Mouse (Mus musculus): ENCODE data around the gene Mcrip2. TPM values are rescaled to one million over a fixed set of nuclear protein-coding genes. Genes with fewer than 3 reads are reported as not detected.
"Not testable (repeated sequence)": the region's sequence is repeated elsewhere in the genome, so short reads cannot be mapped to it uniquely, and the experiment has no call there.

Mcrip2 gene
- polyA plus RNA-seq, 1 experiment from 2014 or later: 14.4 TPM

DNA sequence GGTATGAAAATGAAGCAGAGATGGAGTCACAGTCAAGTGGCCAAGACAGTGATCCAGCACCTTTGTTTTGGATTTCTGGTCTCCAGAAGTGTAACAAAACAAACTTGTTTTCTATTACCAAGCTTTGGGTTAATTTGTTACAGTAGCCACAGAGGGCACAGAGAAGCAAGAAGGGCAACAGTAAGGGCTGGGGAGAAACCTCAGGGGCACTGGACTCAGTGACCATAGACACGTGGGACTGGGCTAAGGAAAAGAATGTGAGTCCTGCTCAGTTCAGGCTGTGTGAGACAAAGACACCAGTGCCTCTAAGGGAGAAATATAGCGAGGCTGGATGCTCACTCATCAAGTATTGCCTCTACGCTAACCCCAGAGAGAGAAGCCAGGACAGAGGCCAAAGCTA is 4.1 kb upstream of the Mcrip2 start:
- Histone ChIP-seq H3K27me3 (no peaks in the 10 kb centered on the region), H3K4me3 (no peak overlapping the region), H3K4me1 (peaks cover 37% of the 10 kb centered on the region), H3K36me3 (peaks cover 1% of the 10 kb centered on the region; the same call in 1 of the 2 replicates), H3K4me2 (replicated peaks) (no peak overlapping the region), H3K9me3 (no peaks in the 10 kb centered on the region), H3K27ac (replicated peaks) (no peak overlapping the region), H3K9ac (replicated peaks) (no peak overlapping the region)
- WGBS: 83% methylated on average over 3 of the region's 3 CpGs
- no peak for ATAC-seq (replicated peaks)

DNA sequence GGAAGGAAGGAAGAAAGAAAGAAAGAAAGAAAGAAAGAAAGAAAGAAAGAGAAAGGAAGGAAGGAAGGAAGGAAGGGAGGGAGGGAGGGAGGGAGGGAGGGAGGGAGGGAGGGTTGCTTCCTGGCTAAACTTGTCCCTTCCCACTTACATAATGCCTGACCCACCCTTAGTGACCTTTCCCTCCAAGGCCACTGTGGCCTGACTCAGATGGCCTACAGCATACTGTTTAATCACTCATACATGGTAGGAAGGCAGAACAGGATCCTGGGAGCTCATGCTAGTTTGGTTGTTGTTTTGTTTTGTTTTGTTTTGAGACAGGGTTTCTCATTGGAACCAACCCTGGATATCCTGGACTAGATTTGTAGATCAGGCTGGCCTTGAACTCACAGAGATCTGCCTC is 3.0 kb upstream of the Mcrip2 start:
- H3K4me2 ChIP-seq (replicated peaks); H3K27me3 ChIP-seq; ATAC-seq (replicated peaks); H3K4me3 ChIP-seq; H3K36me3 ChIP-seq; H3K27ac ChIP-seq (replicated peaks); H3K9ac ChIP-seq (replicated peaks); H3K9me3 ChIP-seq: not testable (repeated sequence)
- peaks cover 34% of the 10 kb centered on the region for H3K4me1 ChIP-seq

DNA sequence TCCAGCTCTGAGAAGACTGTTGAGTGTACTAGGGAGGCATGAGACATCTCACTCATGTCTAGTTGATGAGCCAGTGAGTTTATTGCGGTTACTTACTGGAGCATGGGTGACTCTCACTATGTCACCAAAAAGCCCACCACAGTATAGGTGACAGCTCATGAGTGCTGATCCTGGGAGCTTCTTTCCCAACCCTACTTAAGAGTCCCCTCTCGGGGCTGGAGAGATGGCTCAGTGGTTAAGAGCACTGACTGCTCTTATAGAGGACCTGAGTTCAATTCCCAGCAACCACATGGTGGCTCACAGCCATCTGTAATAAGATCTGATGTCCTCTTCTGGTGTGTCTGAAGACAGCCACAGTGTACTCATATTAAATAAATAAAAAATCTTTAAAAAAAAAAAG is 1.4 kb upstream of the Mcrip2 start:
- 93% methylated on average over 2 of the region's 2 CpGs for WGBS
- Histone ChIP-seq H3K4me1 (peaks cover 25% of the 10 kb centered on the region), H3K9me3 (no peaks in the 10 kb centered on the region), H3K4me3 (no peak overlapping the region), H3K4me2 (replicated peaks) (no peak overlapping the region), H3K27ac (replicated peaks) (no peak overlapping the region), H3K36me3 (no peaks in the 10 kb centered on the region), H3K9ac (replicated peaks) (no peak overlapping the region), H3K27me3 (no peaks in the 10 kb centered on the region)
- ATAC-seq (replicated peaks): no peak

DNA sequence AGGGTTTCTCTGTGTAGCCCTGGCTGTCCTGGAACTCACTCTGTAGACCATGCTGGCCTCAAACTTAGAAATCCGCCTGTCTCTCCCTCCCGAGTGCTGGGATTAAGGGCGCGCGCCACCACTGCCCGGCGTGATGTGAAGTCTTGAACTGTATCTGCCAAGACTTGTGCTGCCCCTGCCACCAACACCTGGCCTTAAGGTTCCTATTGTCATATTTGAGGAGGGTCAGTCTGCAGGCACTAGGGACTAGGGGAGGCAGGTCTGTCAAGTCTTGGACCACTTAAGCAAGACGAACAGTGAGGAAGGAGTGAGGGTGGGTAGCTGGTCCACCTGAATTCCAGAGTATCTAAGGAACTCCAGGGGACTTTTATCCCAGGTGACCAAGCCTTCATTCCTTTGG is 934 bp upstream of the Mcrip2 start:
- Histone ChIP-seq H3K36me3 (no peaks in the 10 kb centered on the region), H3K4me2 (replicated peaks) (no peak overlapping the region), H3K27ac (replicated peaks) (no peak overlapping the region), H3K4me3 (no peak overlapping the region), H3K27me3 (no peaks in the 10 kb centered on the region), H3K9ac (replicated peaks) (no peak overlapping the region), H3K4me1 (peaks cover 23% of the 10 kb centered on the region), H3K9me3 (no peaks in the 10 kb centered on the region)
- 86% methylated on average over 8 of the region's 8 CpGs for WGBS
- no peak for ATAC-seq (replicated peaks)

DNA sequence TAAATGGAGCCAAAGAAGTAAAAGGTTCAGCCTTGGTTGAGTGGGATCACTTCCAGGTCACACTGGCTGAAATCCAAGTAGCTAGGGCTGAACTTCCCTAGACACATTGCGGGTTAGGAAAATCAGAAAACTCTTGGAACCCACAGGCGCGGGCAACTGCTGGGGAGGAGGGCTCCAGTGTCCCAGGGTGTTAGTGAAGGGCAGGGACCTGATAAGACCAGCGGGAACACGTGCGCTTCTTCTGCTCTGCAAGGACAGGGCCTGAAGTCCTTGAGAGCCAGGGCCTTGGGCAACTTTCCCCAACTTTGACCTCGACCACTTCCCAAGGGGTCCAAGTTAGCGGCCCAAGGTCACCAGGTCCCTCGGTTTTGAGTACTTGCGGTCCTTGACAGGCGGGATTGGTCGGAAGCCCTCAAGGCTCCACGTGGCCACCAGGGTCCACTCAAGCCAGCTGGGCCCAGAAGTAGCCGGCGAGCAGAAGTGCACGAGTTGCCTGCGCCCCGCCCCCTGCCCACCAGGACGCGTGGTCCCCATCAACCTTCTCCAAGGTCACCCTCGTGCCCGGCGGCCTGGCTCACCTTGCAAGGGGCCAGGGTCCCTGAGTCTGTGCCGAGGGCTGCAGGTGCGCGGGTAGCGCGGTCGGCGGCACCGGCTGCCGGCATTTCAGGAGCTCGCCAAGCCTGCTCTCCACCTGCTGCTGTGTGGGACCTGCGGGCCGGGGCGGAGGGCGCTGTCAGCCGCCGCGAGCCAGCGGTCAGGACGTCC is 546 bp downstream of the Mcrip2 start:
- Histone ChIP-seq H3K4me1 (peaks cover 15% of the 10 kb centered on the region), H3K27ac (replicated peaks) (0 out of 2 replicates have a peak overlapping the region, but pooled peaks have one; percentile 23), H3K36me3 (no peaks in the 10 kb centered on the region), H3K4me2 (replicated peaks) (peak overlapping the region; percentile 100), H3K4me3 (peak overlapping the region; percentile 67), H3K9me3 (no peaks in the 10 kb centered on the region), H3K27me3 (no peaks in the 10 kb centered on the region), H3K9ac (replicated peaks) (peak overlapping the region; percentile 75)
- under 1% methylated on average over 40 of the region's 42 CpGs for WGBS
- ATAC-seq (replicated peaks): no peak; the same call in none of the 2 replicates

DNA sequence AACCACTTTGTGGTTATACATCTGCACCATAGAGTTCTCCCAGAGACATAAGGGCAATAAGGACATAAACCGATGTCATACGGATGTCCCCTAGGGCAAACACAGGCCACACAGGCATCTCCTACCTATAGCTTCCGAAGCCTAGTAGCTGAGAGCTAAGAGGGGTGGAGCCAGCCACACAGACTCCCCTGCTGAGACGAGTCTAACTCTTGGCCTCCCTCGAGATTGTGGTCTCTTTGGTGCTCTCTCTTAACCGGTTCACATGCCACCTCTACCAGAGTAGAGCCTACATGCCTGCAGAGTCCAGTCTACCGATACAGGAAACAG is 1.1 kb downstream of the Mcrip2 start:
- no peaks in the 10 kb centered on the region for H3K27me3 ChIP-seq
- H3K9me3 ChIP-seq: no peaks in the 10 kb centered on the region
- peak overlapping the region; percentile 67 for H3K4me3 ChIP-seq
- H3K4me2 ChIP-seq (replicated peaks): peak overlapping the region; percentile 100
- H3K27ac ChIP-seq (replicated peaks): no peak overlapping the region
- no peaks in the 10 kb centered on the region for H3K36me3 ChIP-seq
- no peak for ATAC-seq (replicated peaks)
- peak overlapping the region; percentile 75 for H3K9ac ChIP-seq (replicated peaks)
- 8% methylated on average over 7 of the region's 7 CpGs for WGBS
- peaks cover 15% of the 10 kb centered on the region for H3K4me1 ChIP-seq

DNA sequence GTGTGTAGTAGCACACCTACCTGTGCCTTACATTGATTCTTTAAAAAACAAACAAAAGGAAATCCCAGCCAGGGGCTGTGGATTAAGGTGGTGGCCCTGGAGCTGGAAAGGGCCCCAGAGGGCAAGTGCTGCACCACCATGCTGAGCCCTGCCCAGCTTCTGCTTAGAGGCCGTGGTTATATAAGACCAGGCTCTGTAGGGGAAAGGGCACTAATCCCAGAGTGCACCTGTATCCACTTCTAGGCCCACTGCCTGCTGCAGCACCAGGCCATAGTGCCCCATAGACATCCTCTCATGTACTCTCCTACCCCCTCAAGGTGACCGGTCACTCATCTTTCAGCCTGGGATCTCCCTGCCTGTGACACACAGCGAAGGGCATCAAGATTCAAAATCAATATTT is 2.4 kb downstream of the Mcrip2 start:
- no peaks in the 10 kb centered on the region for H3K9me3 ChIP-seq
- H3K27me3 ChIP-seq: no peaks in the 10 kb centered on the region
- H3K27ac ChIP-seq (replicated peaks): no peak overlapping the region
- no peak overlapping the region for H3K4me3 ChIP-seq
- no peak overlapping the region for H3K4me2 ChIP-seq (replicated peaks)
- peaks cover 23% of the 10 kb centered on the region for H3K4me1 ChIP-seq
- 90% methylated on average over 3 of the region's 3 CpGs for WGBS
- ATAC-seq (replicated peaks): no peak
- no peak overlapping the region for H3K9ac ChIP-seq (replicated peaks)
- no peaks in the 10 kb centered on the region for H3K36me3 ChIP-seq

DNA sequence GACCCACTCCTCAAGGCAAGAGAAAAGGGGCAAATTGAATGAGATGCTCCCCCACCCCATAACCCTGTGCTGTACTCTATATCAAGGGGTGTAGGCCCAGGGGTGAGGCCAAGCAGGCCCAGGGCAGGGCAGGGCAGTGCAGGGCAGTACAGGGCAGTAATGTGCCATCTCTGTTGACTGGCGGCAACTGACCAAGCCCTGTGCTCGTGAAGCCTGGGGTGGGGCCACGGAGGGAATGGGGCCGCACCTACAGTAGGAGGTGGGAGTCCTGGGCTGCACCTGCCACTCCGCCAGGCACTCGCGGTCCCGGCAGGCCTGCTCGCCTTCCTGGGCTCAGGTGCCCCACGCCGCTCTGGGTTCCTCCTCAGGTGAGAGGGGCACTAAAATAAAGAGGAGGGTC is 3.3 kb downstream of the Mcrip2 start:
- Histone ChIP-seq H3K27ac (replicated peaks) (no peak overlapping the region), H3K4me2 (replicated peaks) (no peak overlapping the region), H3K27me3 (no peaks in the 10 kb centered on the region), H3K4me1 (peaks cover 31% of the 10 kb centered on the region), H3K36me3 (no peaks in the 10 kb centered on the region), H3K4me3 (no peak overlapping the region), H3K9ac (replicated peaks) (no peak overlapping the region), H3K9me3 (no peaks in the 10 kb centered on the region)
- ATAC-seq (replicated peaks): no peak
- WGBS: 93% methylated on average over 11 of the region's 11 CpGs

DNA sequence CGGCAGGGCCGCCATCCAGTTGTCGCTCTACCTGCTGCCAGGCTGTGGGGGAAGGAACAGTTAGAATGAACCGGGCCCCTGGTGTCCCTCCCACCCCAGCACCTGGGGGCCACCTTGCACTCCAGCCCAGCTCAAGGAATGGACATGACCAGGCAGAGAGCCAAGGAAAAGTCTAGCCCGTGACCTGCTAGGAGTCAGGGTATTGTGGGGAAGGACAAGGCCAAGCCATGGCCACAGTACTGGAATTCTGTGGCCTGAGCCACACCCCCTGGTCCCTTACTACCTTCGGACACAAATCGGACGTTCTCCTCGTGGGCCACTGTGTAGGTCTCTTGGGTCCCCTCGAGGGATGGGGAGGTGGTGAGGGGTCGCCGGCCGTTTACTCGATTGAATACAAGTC is 4.3 kb downstream of the Mcrip2 start:
- 91% methylated on average over 14 of the region's 14 CpGs for WGBS

DNA sequence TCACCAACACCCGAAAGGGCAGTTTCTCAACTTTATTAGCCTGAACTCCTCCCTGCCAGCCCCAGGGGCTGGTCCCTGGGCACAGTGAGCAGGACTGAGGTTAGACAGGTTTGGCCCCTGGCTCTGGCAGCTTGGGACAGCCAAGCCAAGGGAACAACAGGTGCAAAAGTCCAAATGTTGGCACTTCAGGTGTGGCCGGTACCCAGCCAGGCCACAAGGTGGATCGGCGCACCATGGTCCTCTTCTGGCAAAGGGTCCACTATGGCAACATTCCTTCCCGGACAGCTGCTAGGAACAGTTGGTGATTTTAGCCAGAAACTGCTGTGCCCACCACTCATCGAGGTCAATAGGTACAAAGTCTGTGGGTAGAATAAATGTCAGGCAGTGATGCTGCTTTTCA is 4.9 kb downstream of the Mcrip2 start:
- no peaks in the 10 kb centered on the region for H3K9me3 ChIP-seq
- H3K27ac ChIP-seq (replicated peaks): no peak overlapping the region
- H3K4me3 ChIP-seq: no peak overlapping the region
- no peak for ATAC-seq (replicated peaks)
- H3K27me3 ChIP-seq: no peaks in the 10 kb centered on the region
- peaks cover 35% of the 10 kb centered on the region for H3K4me1 ChIP-seq
- H3K36me3 ChIP-seq: no peaks in the 10 kb centered on the region
- WGBS: 87% methylated on average over 6 of the region's 6 CpGs
- no peak overlapping the region for H3K4me2 ChIP-seq (replicated peaks)
- H3K9ac ChIP-seq (replicated peaks): no peak overlapping the region

More for the DNA sequence above, 4.3 kb downstream of the Mcrip2 start:
- no peak overlapping the region for H3K27ac ChIP-seq (replicated peaks)
- peaks cover 40% of the 10 kb centered on the region for H3K4me1 ChIP-seq
- no peaks in the 10 kb centered on the region for H3K9me3 ChIP-seq
- H3K9ac ChIP-seq (replicated peaks): no peak overlapping the region
- H3K36me3 ChIP-seq: no peaks in the 10 kb centered on the region
- H3K4me2 ChIP-seq (replicated peaks): no peak overlapping the region
- H3K4me3 ChIP-seq: no peak overlapping the region
- H3K27me3 ChIP-seq: no peaks in the 10 kb centered on the region
- ATAC-seq (replicated peaks): no peak

DNA sequence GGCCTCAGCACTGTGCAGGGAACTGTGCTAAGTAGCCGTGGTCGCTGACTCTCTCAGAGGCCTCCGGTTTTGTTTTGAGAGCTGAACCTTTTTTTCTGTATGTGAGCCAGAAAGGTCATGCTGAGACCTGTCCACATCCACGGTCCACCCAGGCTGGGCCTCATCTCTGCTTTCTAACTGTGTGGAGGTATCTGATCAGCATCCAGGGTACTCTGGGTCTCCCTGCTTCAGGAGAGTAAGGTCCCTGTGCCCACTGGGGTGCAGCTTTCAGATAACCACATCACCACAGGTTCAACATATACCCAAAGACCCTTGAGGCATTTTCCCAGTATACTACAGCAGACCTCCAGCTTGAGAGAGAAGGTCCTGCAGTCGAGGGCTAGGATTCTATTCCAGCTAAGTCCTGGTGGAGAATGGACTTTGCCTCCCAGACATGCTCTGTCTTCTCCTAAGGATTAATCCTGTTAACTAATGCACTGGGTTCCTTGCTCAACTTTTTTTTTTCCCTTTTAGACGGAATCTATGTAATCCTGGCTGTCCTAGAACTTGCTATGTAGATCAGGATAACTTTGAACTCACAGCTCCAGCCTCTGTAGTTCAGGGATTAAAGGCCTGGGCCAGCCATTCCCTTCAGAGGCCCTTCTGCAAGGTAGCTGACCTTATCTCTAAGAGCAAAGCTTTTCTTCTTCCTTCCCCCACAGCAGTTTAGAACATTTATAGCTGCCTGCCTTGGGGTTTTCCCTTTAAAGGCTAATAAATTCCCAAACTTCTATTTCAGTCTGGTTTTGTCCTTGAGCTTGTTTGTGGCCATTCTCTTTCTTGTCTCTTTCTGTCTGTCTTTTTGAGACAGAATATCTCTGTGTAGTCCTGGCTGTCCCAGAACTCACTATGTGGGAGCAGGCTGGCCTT is 6.6 kb downstream of the Mcrip2 start:
- Histone ChIP-seq H3K4me3 (peak overlapping the region; percentile 73), H3K4me2 (replicated peaks) (peak overlapping the region; percentile 63), H3K4me1 (peaks cover 25% of the 10 kb centered on the region), H3K9me3 (no peaks in the 10 kb centered on the region), H3K27ac (replicated peaks) (peak overlapping the region; percentile 88), H3K36me3 (no peaks in the 10 kb centered on the region), H3K9ac (replicated peaks) (peak overlapping the region; percentile 95), H3K27me3 (no peaks in the 10 kb centered on the region)
- peak; percentile 44; the same call in 1 of the 2 replicates for ATAC-seq (replicated peaks)
- WGBS: 12% methylated on average over 6 of the region's 6 CpGs

Data from forebrain, embryonic 15.5 days (tissue).